Mouse (Mus musculus) ovary, postnatal 14 days (tissue): ENCODE data around the gene Lbhd2.

Experiments
- DNase-seq: peaks from one replicate; pipeline ENCODE4 v3.0.0; 2022; ENCODE audit warnings: low spot score

Lbhd2 gene

DNA sequence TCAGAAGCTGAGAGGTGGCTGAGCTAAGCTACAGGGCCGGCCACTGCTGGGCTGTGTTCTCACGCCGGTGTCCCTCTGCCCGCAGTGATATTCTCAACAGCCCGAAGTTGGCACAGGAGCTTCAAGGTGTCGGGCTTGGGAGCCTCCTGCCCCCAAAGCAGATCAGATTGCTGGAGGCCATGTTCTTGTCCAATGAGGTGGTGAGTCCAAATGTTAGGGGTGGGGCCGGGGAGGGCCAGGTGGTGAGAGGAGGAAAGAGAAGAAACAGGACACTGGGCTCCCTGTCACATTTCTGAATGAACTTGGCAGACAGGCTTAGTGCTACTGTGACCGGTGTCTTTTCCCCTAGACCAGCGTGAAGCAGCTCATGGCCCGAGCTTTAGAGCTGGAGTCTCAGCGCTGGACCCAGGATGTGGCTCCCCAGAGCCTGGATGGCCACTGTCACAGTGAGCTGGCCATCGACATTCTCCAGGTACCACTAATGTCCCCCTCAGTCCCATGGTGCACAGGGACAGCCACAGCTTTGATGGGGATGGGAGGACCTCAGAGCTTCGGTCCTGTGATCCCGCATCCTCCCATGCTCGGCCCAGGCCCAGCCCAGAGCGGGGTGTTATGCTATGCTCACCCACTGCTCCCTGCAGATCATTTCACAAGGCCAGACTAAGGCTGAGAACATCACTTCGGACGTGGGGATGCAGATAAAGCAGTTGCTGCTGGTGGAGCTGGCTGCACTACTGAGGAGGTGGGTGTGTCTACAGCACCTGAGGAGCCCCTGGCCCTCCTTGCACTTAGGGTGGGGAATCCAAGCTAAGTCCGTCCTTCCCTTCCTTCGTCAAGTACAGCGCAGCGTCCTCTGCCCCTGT is 41.5 kb downstream of the Lbhd2 start:
- no peak for DNase-seq

DNA sequence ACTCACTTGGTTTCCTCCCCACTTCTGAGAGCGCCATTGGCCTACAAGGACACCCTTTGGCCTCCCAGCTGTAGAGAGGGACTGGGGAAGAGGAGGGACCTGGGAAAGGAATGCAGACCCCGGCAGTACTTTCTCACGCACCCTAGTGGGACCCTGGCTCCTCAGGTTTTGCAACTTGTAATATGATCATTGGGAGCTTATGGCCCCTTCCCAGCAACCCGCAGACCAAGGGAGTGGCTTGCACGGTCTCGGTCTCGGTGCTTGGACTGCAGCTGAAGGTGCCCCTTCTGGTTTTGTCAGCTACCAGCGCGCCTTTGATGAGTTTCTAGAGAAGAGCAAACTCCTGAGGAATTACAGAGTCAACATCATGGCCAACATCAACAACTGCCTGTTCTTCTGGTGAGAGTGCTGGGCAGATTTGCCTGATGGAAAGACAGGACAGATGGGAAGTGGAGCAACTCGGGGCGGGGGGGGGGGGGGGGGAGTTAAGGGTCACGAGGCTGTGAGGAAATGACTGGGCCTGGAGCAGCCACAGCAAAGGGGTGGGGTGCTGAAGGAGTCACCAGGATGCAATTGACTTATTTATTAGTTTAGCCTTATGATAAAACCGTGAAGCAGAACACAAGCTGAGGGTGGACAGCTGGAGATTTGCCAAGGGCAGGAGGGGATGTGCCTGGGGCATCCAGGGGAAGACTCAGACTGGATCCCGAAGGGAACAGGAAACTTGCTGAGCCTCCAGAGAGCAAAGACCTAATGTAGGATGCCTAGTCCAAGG is 42.5 kb downstream of the Lbhd2 start:
- no peak for DNase-seq

DNA sequence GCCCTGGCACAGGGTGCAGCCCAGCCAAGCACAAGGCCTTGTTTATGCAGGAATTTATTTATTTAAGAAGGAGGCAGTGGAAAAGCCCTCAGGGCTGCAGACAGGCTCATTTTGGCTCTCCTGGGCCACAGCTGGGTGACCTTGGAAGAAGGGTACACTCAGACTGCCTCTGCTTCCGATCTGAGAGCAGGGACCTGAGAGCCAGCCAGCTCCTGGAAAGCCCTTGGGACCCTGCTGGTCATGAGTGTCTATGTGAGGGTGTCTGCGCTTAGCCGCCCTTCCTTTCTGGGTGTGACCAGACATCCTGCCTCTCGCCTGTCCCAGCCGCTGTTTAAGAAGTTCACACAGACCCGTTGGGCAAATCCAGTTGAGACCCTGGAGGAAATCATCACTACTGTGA is 43.8 kb downstream of the Lbhd2 start:
- no peak for DNase-seq

DNA sequence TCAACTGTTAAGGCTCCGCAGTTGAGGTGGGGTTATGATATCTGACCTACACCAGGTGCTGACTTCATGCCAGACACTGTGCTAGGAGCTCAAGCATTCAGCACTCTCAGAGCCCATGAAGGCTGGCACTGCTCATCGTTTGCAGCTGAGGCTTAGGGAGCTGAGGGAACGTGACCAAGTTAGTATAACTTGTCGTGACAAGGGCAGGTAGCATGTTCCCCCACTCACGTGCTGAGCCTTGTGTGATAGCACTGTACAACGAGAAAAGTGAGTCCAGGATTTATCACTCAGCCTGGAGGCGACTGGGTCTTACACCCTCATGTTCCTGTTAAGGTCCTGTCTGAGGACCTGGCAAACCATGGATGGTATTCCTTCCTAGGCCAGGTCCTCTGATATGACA is 45.0 kb downstream of the Lbhd2 start:
- no peak for DNase-seq

DNA sequence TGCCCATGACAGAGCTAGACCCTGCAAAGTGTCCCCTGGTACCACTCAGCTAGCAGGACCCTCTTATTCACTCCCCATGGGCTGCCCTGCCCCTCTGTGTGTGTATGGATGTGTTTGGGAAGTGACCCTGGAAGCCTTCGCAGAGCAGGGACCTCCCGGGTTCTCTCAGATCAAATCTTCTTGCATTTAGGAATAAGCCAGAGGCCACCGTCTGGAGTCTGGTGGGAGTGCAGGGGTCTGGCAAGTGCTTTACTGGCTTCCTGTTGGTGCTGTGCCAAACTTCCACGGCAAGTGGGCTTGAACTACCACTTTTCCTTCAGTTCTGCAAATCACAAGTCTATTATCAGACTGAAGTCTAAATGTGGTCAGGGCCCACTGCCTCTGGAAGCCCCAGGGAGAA is 47.4 kb downstream of the Lbhd2 start:
- no peak for DNase-seq

DNA sequence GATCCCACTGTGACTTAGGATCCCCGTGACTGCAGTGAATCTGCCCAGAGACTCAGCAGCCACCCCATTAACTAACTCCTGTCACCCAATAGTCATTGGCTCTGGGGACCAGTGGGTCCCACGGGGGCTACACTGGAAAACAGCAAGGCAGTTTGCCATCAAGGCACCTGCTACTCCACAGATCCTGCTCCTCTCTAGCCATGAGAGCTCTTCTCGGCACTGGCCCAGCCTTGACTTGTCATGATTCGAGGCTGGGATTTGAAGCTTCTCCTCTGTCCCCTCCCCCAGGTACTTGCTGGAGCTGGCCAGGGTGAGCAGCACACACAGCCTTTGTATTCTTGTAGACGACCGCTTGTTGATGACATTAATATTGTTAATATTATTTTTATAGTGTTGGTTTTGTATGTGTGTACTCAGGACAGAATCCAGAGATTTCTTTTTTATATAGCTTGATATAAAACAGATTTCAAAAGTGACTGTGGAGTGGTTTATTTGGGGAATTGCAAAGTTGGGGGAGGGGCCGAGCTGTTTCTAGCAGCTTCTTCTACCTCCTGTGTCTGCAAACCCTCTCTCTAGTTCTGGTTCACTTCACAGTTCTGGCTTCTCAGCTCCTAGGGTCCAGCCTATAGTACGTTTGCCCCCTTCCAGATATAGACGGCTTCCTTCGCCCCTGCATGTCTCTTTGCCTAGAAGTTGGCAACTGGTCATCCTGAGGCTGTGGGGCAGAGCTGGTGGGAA is 48.1 kb downstream of the Lbhd2 start:
- DNase-seq, result no peak

DNA sequence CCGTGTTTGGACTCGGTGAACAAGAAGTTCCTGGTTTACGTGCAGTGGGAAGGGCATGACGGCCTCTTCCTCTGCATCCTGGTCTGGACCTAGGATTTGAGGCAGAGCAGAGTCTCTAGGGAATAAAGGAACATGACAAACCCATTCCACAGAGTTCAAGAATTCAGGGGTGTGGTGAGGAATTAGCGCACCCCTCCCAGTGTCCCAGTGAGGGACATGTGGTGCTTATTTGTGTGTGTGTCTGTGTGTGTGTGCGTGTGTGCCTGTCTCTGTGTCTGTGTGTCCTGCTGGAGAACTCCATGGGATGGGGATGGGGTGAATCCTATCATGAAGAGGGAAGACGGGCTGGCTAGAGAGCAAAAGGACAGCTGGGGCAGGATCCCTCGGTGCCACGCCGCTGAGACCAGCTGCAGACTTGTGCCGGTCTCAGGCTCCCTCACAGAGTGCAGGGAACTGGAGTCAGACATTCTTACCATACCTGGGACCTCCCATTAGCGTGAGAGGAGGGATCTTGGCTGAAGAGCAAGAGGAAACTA is 48.8 kb downstream of the Lbhd2 start:
- no peak for DNase-seq

DNA sequence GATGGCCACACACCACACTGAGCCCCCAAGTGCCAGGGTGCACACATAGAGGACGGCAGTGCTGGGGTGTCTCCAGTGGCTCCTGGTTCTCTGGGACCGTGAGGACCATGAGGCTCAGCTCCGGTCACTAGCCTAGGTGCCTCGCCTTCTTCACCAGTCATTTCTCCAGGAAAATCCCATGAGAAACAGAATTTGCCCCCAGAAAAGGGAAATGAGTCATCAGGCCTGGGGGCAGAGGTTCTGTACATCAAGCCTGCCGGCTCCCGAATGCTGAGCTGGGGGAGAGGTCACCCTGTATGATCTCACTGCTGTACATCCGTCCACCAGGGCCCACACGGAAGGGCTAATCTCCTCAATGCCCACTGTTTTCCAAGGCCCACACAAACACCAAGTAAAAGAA is 49.3 kb downstream of the Lbhd2 start:
- DNase-seq, result no peak

DNA sequence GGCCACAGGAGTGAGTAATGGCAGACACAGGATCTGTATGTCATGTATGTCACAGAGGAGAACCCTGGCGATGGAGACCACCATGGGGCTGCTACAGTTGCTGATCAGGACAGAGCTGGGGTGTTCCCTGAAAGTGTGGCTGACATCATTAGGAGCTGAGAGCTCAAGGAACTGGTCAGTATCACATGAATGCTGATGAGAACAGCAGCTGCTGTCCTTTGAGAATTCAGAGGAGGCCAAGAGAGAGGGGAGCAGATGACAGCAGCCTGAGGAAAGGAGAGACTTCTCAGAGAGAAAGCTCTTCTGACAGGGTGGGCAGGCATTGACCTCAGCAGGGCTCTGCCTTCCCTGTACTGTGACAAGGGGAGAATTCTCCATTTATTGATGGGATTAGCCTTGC is 51.1 kb downstream of the Lbhd2 start:
- no peak for DNase-seq
